Mouse (Mus musculus): ENCODE measurements around the gene Dexi.

The Dexi gene

GRCm38 (mm10) chr16:10453872-10454582 is 88.8 kb downstream of the Dexi start:
- peak; percentile 62 for DNase-seq (ENCODE audit: low spot score)

All from yolk sac, embryonic 10.5 days (tissue).